ENCODE assay signal across 11 mouse cellular contexts in genomic region chr1:183154296-183155204, GRCm38 (mm10).
DNase-seq lines count a peak whose midpoint lies in the region; ATAC-seq and TF ChIP-seq lines count a peak whose summit lies in the region.
"Had no signal": no experiment of that assay in that cellular context is flagged by ENCODE, and none has a peak within 500 bp of the region (broad histone marks: within the 10 kb centered on the region; RNA-seq: fewer than 3 reads in every experiment).

No protein-coding gene starts in this region.

- H3K27me3 ChIP-seq in heart, embryonic 12.5 days (replicated peaks) = no peaks in the 10 kb centered on the region
- H3K27me3 ChIP-seq in neural tube, embryonic 15.5 days (replicated peaks) = no peaks in the 10 kb centered on the region
- H3K27me3 ChIP-seq in stomach, postnatal 0 days (ENCODE audit: control insufficient read depth, insufficient read depth, low read length) = no peaks in the 10 kb centered on the region
- H3K27me3 ChIP-seq: intestine, embryonic 15.5 days had no signal

- TF ChIP-seq CTCF in stomach, postnatal 0 days (IDR thresholded peaks at IDR 0.05; ENCODE audit: low read depth) = no peak

- peak overlapping the region; percentile 43; the same call in 1 of the 2 replicates for H3K27ac ChIP-seq in heart, embryonic 12.5 days (ENCODE audit: poor library complexity, severe bottlenecking)
- peak overlapping the region; percentile 28; the same call in 1 of the 2 replicates for H3K27ac ChIP-seq in neural tube, embryonic 15.5 days (replicated peaks)
- H3K27ac ChIP-seq in stomach, postnatal 0 days (replicated peaks) = 0 out of 2 replicates have a peak overlapping the region, but pooled peaks have one; percentile 9
- H3K27ac ChIP-seq: intestine, embryonic 15.5 days had no signal

- peaks cover 6% of the 10 kb centered on the region; the same call in 1 of the 2 replicates for H3K9me3 ChIP-seq in heart, embryonic 12.5 days (replicated peaks)
- H3K9me3 ChIP-seq in neural tube, embryonic 15.5 days (replicated peaks) = no peaks in the 10 kb centered on the region
- H3K9me3 ChIP-seq in stomach, postnatal 0 days (ENCODE audit: control insufficient read depth, low read length) = no peaks in the 10 kb centered on the region
- H3K9me3 ChIP-seq: intestine, embryonic 15.5 days had no signal

- 48% methylated on average over 7 of the region's 7 CpGs for WGBS in heart, embryonic 12.5 days
- WGBS in neural tube, embryonic 15.5 days = 57% methylated on average over 7 of the region's 7 CpGs
- WGBS in stomach, postnatal 0 days = 52% methylated on average over 7 of the region's 7 CpGs

- no peak overlapping the region for H3K9ac ChIP-seq in heart, embryonic 12.5 days
- H3K9ac ChIP-seq in neural tube, embryonic 15.5 days (replicated peaks) = no peak overlapping the region
- H3K9ac ChIP-seq in stomach, postnatal 0 days (ENCODE audit: low read length) = no peak overlapping the region
- H3K9ac ChIP-seq: intestine, embryonic 15.5 days had no signal

- H3K4me1 ChIP-seq in heart, embryonic 12.5 days (replicated peaks) = peaks cover 39% of the 10 kb centered on the region
- peaks cover 18% of the 10 kb centered on the region for H3K4me1 ChIP-seq in neural tube, embryonic 15.5 days
- H3K4me1 ChIP-seq in stomach, postnatal 0 days (replicated peaks; ENCODE audit: control insufficient read depth, insufficient read depth) = no peaks in the 10 kb centered on the region; the same call in 1 of the 2 replicates

- ATAC-seq in heart, embryonic 12.5 days (ENCODE audit: insufficient number of reproducible peaks, low FRiP score) = no peak
- no peak for ATAC-seq in neural tube, embryonic 15.5 days (ENCODE audit: low FRiP score)
- no peak for ATAC-seq in stomach, postnatal 0 days (ENCODE audit: low FRiP score, low TSS enrichment)
- ATAC-seq: intestine, embryonic 15.5 days had no signal

- TF ChIP-seq EP300 in stomach, postnatal 0 days (optimal IDR thresholded peaks at IDR 0.05) = no peak

- DNase-seq in heart, adult 8-10 months (ENCODE audit: low spot score) = no peak
- no peak for DNase-seq in neural tube, embryonic 10.5 days (ENCODE audit: extremely low spot score, low spot score)
- peak; percentile 13 to 50 for DNase-seq in kidney, adult 8-10 months
- no peak for DNase-seq in stomach, postnatal 0 days (ENCODE audit: low spot score)
- no peak for DNase-seq in cerebellum, postnatal 14 days
- no peak for DNase-seq in retina, postnatal 1 day
- DNase-seq: lung, adult 18-20 months; thymus, adult 18-20 months had no signal

- no peak overlapping the region for H3K4me2 ChIP-seq in heart, embryonic 12.5 days
- no peak overlapping the region for H3K4me2 ChIP-seq in neural tube, embryonic 15.5 days
- no peak overlapping the region for H3K4me2 ChIP-seq in stomach, postnatal 0 days (replicated peaks; ENCODE audit: low read depth)
- H3K4me2 ChIP-seq: intestine, embryonic 15.5 days had no signal

- H3K4me3 ChIP-seq in heart, embryonic 12.5 days = no peak overlapping the region
- no peak overlapping the region for H3K4me3 ChIP-seq in neural tube, embryonic 15.5 days (replicated peaks)
- H3K4me3 ChIP-seq in stomach, postnatal 0 days (ENCODE audit: low read depth, low read length) = no peak overlapping the region
- H3K4me3 ChIP-seq: intestine, embryonic 15.5 days had no signal

- no peaks in the 10 kb centered on the region for H3K36me3 ChIP-seq in heart, embryonic 12.5 days
- H3K36me3 ChIP-seq in neural tube, embryonic 15.5 days = no peaks in the 10 kb centered on the region
- no peaks in the 10 kb centered on the region for H3K36me3 ChIP-seq in stomach, postnatal 0 days (ENCODE audit: control insufficient read depth, insufficient read depth, low read length)
- H3K36me3 ChIP-seq: intestine, embryonic 15.5 days had no signal

Comparison
In these comparisons a context has a peak if more than half of its experiments do, and no peak if none do; other contexts are left out.
1. DNase-seq: peak in kidney, adult 8-10 months (2 of 2); none in heart, adult 8-10 months (single experiment), neural tube, embryonic 10.5 days (single experiment), stomach, postnatal 0 days (single experiment), cerebellum, postnatal 14 days (0 of 2) and retina, postnatal 1 day (single experiment).
2. Peak in every context shown above with its lines, with median percentiles within 50 percentile points of each other: H3K27ac ChIP-seq.